Mouse (Mus musculus): ENCODE results near the gene Mink1. TPM values are rescaled to one million over a fixed set of nuclear protein-coding genes. Genes with fewer than 3 reads are reported as not detected.

The Mink1 gene
- total and polyA plus RNA-seq, 3 experiments: 33.8 to 230 (median 57.3) TPM

DNA sequence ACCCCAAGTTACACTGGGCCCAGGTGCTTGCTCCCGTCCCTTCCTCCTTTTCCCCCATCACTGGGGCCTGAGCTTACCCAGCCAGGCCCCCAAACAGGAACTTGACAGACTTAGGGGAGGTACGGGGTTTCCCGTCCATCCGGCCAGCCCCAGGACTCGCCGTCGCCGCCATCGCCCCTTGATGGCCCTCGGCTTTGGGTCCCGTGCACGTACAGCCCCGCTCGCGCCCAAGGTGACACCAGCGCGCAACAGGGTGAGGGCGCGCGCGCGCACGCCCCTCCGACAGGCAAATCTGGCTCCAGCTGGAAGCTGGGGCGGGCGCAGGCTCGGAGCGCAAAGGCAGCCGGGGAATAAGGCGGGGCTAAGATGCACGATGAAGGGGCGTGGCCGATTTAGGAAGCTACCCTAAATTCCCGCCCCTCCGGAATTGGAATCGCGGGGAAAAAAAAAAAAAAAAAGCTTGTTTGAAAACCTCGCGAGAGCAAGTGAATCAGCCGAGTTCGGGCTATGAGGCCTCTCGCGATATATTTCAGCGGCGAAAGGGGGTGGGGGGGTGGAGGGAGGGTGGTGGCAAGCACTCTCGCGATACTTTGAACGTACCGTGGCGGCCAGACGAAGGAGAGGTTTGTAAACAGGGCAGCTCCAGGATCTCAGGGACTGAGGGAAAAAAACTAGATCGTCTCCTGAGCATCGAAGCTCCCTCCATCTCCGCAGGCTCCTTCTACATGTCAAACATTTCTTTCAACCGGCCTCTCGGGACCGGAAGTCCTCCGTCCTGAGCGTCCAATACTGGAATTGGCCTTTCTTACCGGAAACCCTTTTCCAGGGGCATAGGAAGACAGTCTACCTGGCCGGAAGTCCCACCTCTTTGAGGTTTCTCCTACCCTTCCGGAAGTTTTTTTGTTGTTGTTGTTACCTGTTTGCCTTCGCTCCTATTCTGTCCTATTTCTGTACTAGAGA, 84.3 kb downstream of the Mink1 start, which contains the start of the genes Rnf167 and Slc25a11 (continued):
- TF ChIP-seq SMC3 (IDR thresholded peaks at IDR 0.05; ENCODE audit: low read depth, low read length) (0 out of 2 replicates have a peak, but pooled peaks have one; percentile 22), MYB (IDR thresholded peaks at IDR 0.05; ENCODE audit: low read depth, low read length) (no peak), ETS1 (IDR thresholded peaks at IDR 0.05; ENCODE audit: low read depth, low read length) (peak; percentile 64; the same call in 1 of the 2 replicates), EP300 (IDR thresholded peaks at IDR 0.05; ENCODE audit: low read depth in 1 of 2, low read length in 2 of 2) (no peak), ZMIZ1 (IDR thresholded peaks at IDR 0.05; ENCODE audit: low read depth, low read length) (peak; percentile 92; the same call in 1 of the 2 replicates), TBP (IDR thresholded peaks at IDR 0.05; ENCODE audit: low read depth, low read length) (peak; percentile 71), CHD2 (IDR thresholded peaks at IDR 0.05; ENCODE audit: low read length) (peak; percentile 97), ZNF384 (IDR thresholded peaks at IDR 0.05; ENCODE audit: low read depth, low read length) (peak; percentile 99), MYC (IDR thresholded peaks at IDR 0.05; ENCODE audit: low read depth, low read length) (no peak; the same call in 1 of the 2 replicates), KAT2A (conservative IDR thresholded peaks at IDR 0.05; ENCODE audit: low read depth, low read length) (no peak; the same call in 1 of the 2 replicates), RAD21 (IDR thresholded peaks at IDR 0.05; ENCODE audit: low read depth, low read length) (no peak), GATA1 (IDR thresholded peaks at IDR 0.05; ENCODE audit: low read depth, low read length) (no peak), ZC3H11A (IDR thresholded peaks at IDR 0.05; ENCODE audit: low read depth, low read length) (no peak), NRF1 (IDR thresholded peaks at IDR 0.05; ENCODE audit: insufficient read depth, low read depth, low read length, poor library complexity, severe bottlenecking) (peak; percentile 71), MEF2A (IDR thresholded peaks at IDR 0.05; ENCODE audit: extremely low read depth, insufficient replicate concordance, low read depth, low read length, poor library complexity, severe bottlenecking) (no peak), POLR2AphosphoS2 (IDR thresholded peaks at IDR 0.05; ENCODE audit: low read length) (peak; percentile 91)

- peaks cover 66% of the 10 kb centered on the region for H3K79me2 ChIP-seq (ENCODE audit: control insufficient read depth, insufficient read depth, low read length, poor library complexity)
- H3K27me3 ChIP-seq (ENCODE audit: control insufficient read depth in 1 of 2, insufficient read depth in 2 of 2, low read length in 2 of 2): no peaks in the 10 kb centered on the region
- peak overlapping the region; percentile 54 to 83 for H3K4me3 ChIP-seq (ENCODE audit: control insufficient read depth in 1 of 2, insufficient read depth in 1 of 2, low read depth in 2 of 2, low read length in 2 of 2)
- H3K4me1 ChIP-seq (ENCODE audit: control insufficient read depth in 1 of 2, insufficient read depth in 2 of 2, low read length in 2 of 2): peaks cover 12 to 50% of the 10 kb centered on the region in 2 experiments
- H3K9me3 ChIP-seq (replicated peaks; ENCODE audit: insufficient read depth, low read length): no peaks in the 10 kb centered on the region
- TF ChIP-seq USF1 (IDR thresholded peaks at IDR 0.05; ENCODE audit: low read depth, low read length) (no peak), TCF12 (IDR thresholded peaks at IDR 0.05; ENCODE audit: low read depth, low read length) (0 out of 2 replicates have a peak, but pooled peaks have one; percentile 15), NELFE (IDR thresholded peaks at IDR 0.05; ENCODE audit: low read depth, low read length) (peak; percentile 40), MXI1 (IDR thresholded peaks at IDR 0.05; ENCODE audit: low read depth, low read length) (peak; percentile 26; the same call in 1 of the 2 replicates), CHD1 (IDR thresholded peaks at IDR 0.05; ENCODE audit: low read depth, low read length) (peak; percentile 97), ZMIZ1 (IDR thresholded peaks at IDR 0.05; ENCODE audit: low read depth, low read length) (peak; percentile 59), SMC3 (IDR thresholded peaks at IDR 0.05; ENCODE audit: low read depth, low read length) (peak; percentile 9; the same call in 1 of the 2 replicates), RCOR1 (IDR thresholded peaks at IDR 0.05; ENCODE audit: low read depth, low read length) (no peak), UBTF (IDR thresholded peaks at IDR 0.05; ENCODE audit: borderline replicate concordance, insufficient read depth, low read depth, low read length) (no peak; the same call in 1 of the 2 replicates), SIN3A (IDR thresholded peaks at IDR 0.05; ENCODE audit: low read length) (peak; percentile 9; the same call in 1 of the 2 replicates), POLR2A (IDR thresholded peaks at IDR 0.05; ENCODE audit: control insufficient read depth in 1 of 2, insufficient read depth in 1 of 2, low read depth in 1 of 2, low read length in 2 of 2, poor library complexity in 1 of 2) (peak; percentile 25 to 49; a peak in 2 of 4 replicates), CTCF (IDR thresholded peaks at IDR 0.05 in 2 of 3, conservative IDR thresholded peaks at IDR 0.05 in 1 of 3; ENCODE audit: control insufficient read depth in 1 of 3, insufficient read depth in 1 of 3, low read depth in 2 of 3, low read length in 3 of 3, poor library complexity in 1 of 3, severe bottlenecking in 1 of 3) (no peak), ZKSCAN1 (IDR thresholded peaks at IDR 0.05; ENCODE audit: low read depth, low read length) (0 out of 2 replicates have a peak, but pooled peaks have one; percentile 20), BHLHE40 (IDR thresholded peaks at IDR 0.05; ENCODE audit: borderline replicate concordance, low read depth, low read length) (no peak), EP300 (IDR thresholded peaks at IDR 0.05; ENCODE audit: low read depth in 1 of 2, low read length in 2 of 2) (no peak), POLR2AphosphoS2 (IDR thresholded peaks at IDR 0.05; ENCODE audit: low read length) (peak; percentile 54; the same call in 1 of the 2 replicates), MAX (IDR thresholded peaks at IDR 0.05; ENCODE audit: low read length) (0 out of 2 replicates have a peak, but pooled peaks have one; percentile 46), MAZ (IDR thresholded peaks at IDR 0.05; ENCODE audit: low read depth, low read length) (no peak)
- peak overlapping the region; percentile 95 for H3K27ac ChIP-seq (ENCODE audit: control insufficient read depth, low read depth, low read length)
- H3K36me3 ChIP-seq (ENCODE audit: control insufficient read depth in 1 of 2, insufficient read depth in 2 of 2, low read length in 2 of 2): peaks cover 15 to 53% of the 10 kb centered on the region in 2 experiments
- peak overlapping the region; percentile 92 for H3K9ac ChIP-seq (ENCODE audit: control insufficient read depth, low read depth, low read length, poor library complexity, severe bottlenecking)
- peak; percentile 71 for DNase-seq (ENCODE audit: low read depth, low spot score)
Measured at GRCm38 (mm10) chr11:70647716-70648420, 85.2 kb downstream of the Mink1 start.

Measured in MEL (cell line).